Comparison of ENCODE assay signal across 30 mouse cellular contexts in the genomic region with DNA sequence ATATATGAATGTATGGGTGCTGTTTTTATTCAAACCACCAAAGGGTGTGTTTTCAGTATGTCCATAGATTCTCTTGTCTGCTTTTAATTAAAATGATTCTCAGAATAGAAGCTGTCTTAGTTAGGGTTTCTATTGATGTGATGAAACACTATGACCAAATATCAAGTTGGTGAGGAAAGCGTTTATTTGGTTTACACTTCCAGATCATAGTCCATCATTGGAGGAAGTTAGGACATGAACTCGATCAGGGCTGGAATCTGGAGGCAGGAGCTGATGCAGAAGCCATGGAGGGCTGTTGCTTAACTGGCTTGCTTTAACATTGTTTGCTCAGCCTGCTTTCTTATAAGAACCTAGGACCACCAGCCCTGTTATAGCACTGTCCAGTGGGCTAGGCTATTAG.
"Had no signal": no experiment of that assay in that cellular context is flagged by ENCODE, and none has a peak within 500 bp of the region (broad histone marks: within the 10 kb centered on the region; RNA-seq: fewer than 3 reads in every experiment).

No protein-coding gene starts in this region.

- H3K9ac ChIP-seq: limb, embryonic 12.5 days; limb, embryonic 13.5 days; limb, embryonic 15.5 days; liver, embryonic 13.5 days; liver, embryonic 14.5 days; liver, embryonic 15.5 days; lung, embryonic 14.5 days; lung, embryonic 15.5 days; midbrain, embryonic 12.5 days; midbrain, embryonic 13.5 days; midbrain, embryonic 15.5 days; neural tube, embryonic 12.5 days had no signal

- H3K4me2 ChIP-seq: limb, embryonic 12.5 days; limb, embryonic 13.5 days; limb, embryonic 15.5 days; liver, embryonic 13.5 days; liver, embryonic 15.5 days; lung, embryonic 14.5 days; lung, embryonic 15.5 days; midbrain, embryonic 11.5 days; midbrain, embryonic 12.5 days; midbrain, embryonic 13.5 days; midbrain, embryonic 15.5 days; neural tube, embryonic 12.5 days had no signal

- H3K27ac ChIP-seq: left cerebral cortex, adult 2 months; limb, embryonic 10.5 days; limb, embryonic 12.5 days; limb, embryonic 13.5 days; limb, embryonic 15.5 days; liver, embryonic 13.5 days; liver, embryonic 14.5 days; liver, embryonic 15.5 days; lung, embryonic 15.5 days; macrophage; midbrain, embryonic 10.5 days; midbrain, embryonic 12.5 days; midbrain, embryonic 13.5 days; midbrain, embryonic 15.5 days; neural tube, embryonic 12.5 days had no signal

- H3K4me1 ChIP-seq: limb, embryonic 10.5 days; limb, embryonic 12.5 days; limb, embryonic 13.5 days; lung, embryonic 15.5 days; midbrain, embryonic 10.5 days; midbrain, embryonic 12.5 days; midbrain, embryonic 13.5 days; midbrain, embryonic 15.5 days; neural tube, embryonic 12.5 days had no signal

- ATAC-seq: lung, postnatal 0 days; midbrain, embryonic 13.5 days; midbrain, embryonic 15.5 days; midbrain, embryonic 16.5 days had no signal

- H3K36me3 ChIP-seq: midbrain, embryonic 15.5 days had no signal

- H3K4me3 ChIP-seq: left cerebral cortex, adult 2 months; limb, embryonic 10.5 days; limb, embryonic 12.5 days; limb, embryonic 13.5 days; limb, embryonic 15.5 days; liver, embryonic 13.5 days; liver, embryonic 15.5 days; lung, embryonic 15.5 days; megakaryocyte, embryonic 14.5 days; midbrain, embryonic 10.5 days; midbrain, embryonic 12.5 days; midbrain, embryonic 13.5 days; midbrain, embryonic 15.5 days; myocyte; neural tube, embryonic 12.5 days had no signal

- H3K9me3 ChIP-seq: limb, embryonic 10.5 days; limb, embryonic 15.5 days; liver, embryonic 13.5 days; liver, embryonic 15.5 days; lung, embryonic 15.5 days; midbrain, embryonic 15.5 days had no signal

- H3K27me3 ChIP-seq: limb, embryonic 12.5 days; limb, embryonic 13.5 days; limb, embryonic 15.5 days; liver, embryonic 13.5 days; liver, embryonic 15.5 days; lung, embryonic 15.5 days; megakaryocyte, embryonic 14.5 days; midbrain, embryonic 12.5 days; midbrain, embryonic 13.5 days; midbrain, embryonic 15.5 days; neural tube, embryonic 12.5 days had no signal

- DNase-seq: layer of hippocampus, postnatal 36 days; left cerebral cortex, postnatal 4 days; liver, embryonic 13.5 days; lung, adult 18-20 months; lung, adult 2 months; lung, embryonic 14.5 days; lung, postnatal 10 days; lung, postnatal 14 days; lung, postnatal 36 days; lung, postnatal 4 days; midbrain, embryonic 14.5 days had no signal
